Mouse (Mus musculus) gonadal fat pad, adult 2 months (tissue): ENCODE results near the gene Impg2. TPM values are rescaled to one million over a fixed set of nuclear protein-coding genes. Genes with fewer than 3 reads are reported as not detected.
A peak's percentile ranks its signal among the peaks of the same experiment; 100 is the strongest.

Source experiments
- DNase-seq: peaks from one replicate; pipeline ENCODE4 v3.0.0-alpha.2; 2012; ENCODE audit warnings: low read depth
- polyA plus RNA-seq: library from polyadenylated mRNA; depleted of rRNA; stranded (reverse); fragments of >200 nt; gene quantifications from 2 replicates; pipeline ENCODE4 v1.2.3, GENCODE M21; 2012; rRNA removed

The Impg2 gene
- polyA plus RNA-seq: 0.20 and 0.25 TPM in 2 replicates

DNA sequence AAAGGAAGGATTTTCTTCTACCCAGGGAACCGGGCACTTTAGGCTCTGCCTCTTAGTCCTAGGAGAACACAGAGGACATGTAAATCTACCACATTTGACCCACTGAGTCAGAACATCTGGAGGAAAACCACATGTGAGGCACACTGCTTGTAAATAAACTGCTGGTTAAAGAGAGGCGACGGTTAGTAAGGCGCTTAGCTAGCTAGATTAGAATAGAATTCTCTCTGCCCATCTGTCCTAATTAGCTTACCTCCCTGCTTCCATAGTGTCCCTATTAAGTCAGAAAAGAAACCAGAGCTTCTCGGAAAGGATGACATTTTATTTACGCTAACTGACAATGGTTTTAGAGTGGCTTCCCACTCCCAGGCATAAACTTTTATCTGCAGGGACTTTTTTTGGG lies at the start of gene Impg2:
Gene Impg2 (plus strand): TSS at position 263 of the 400 bp plus-strand sequence.
- no peak for DNase-seq

DNA sequence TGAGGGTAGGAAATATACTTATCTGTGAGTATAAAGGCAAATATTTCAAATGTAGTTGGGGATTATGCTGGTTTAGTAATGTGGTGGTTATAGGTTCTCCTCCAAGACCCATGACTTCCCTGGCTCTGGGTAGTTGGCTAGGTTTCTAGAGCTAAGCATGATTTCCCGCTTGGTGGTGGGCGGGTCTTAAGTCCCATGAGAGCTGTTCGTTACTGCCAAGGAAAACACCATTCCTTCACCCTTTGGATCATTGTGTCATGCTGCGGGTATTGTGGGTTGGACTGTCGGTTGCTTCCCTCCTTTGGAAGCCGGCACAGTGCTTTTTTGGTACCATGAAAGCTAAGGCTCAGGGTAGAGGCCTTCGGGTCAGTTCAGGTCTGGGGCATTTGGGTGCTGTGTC lies 40.6 kb upstream of the Impg2 start:
- DNase-seq: peak; percentile 79

DNA sequence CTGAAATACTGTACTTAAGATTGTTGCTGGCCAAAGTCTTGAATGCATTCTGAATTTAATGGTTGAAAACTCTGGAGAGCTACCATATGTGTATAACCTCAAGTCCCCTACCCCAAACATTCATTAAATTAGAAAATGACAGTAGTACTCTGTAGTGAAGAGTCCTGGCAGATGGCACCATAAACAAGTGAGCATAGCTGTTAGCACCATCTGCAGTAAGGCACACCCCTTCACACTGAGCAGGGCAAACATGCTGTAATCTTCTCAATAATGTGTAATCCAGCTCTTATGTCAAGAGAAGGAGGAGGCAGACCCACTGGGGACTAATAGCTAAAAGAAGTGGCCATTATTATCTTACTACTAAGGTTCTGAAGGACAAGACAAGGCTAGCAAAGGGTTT lies 33.9 kb upstream of the Impg2 start:
- DNase-seq: no peak

DNA sequence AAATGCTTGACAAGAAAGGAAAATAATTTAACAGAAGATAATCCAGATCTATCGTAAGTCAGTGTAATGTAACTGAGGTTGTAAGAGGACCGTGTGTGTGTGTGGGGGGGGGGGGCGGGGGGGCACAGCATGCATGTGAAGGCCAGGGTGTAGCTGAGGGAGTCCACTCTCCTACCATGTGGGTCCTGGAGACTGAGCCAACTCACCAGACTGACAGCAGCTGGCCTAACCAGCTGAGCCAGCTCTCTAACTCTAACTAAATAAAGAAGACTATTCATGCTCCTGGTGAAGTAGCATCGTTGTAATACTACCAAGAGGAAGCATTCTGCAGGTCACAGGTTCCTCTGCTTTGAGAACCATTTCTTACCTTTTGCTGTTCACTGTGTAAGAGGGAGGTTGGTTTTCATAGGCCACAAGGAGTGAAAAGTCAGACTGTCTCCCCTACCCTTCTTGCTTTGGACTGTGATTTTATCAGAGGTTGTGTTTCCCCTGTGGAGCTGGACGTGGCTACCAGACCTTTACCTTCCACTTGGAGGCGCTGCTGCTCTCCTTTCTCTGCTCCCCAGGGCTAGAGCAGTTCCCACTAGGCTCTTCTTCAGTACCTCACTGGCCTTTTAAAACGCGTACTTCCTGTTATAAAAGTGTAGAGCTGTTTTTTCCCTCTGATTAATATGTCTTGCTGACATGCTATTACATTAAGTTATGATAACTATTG lies 28.1 kb upstream of the Impg2 start:
- no peak for DNase-seq

DNA sequence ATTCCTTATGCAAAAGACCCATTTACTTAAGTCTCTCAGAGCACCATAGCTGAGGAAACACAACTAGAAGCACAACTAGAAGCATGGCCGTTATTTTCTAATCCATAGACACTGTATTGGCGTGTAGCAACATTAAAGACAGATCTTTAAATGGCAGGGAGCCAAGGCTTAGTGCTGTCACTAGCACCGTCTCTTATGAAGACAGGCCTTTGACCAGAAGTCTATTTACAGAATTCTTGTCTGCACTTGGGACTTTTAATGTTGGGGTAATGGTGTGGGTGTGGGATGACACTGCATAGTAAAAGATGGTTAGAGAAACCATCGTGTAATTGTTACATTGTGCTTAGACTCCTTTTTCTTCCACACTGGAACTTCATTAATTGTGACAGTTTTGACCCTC lies 17.2 kb upstream of the Impg2 start:
- no peak for DNase-seq

DNA sequence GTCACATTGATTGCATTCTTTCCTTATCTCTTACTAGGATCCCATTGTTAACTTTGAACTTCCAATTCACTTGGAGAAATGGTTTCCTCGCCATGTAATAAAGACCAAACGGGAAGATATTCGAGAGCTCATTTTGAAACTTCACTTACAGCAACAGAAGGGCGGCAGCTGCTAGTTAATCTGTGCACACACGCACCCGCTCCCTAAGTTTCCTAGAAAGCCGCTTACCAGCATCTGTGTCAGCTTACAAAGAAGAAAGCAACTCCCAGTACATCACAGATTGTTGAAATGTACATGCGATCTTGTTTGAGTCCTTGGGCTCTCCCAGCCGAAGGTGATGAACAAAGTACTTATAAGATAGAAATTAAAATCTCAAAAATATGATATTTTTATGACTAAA lies 15.9 kb upstream of the Impg2 start:
- DNase-seq: no peak

DNA sequence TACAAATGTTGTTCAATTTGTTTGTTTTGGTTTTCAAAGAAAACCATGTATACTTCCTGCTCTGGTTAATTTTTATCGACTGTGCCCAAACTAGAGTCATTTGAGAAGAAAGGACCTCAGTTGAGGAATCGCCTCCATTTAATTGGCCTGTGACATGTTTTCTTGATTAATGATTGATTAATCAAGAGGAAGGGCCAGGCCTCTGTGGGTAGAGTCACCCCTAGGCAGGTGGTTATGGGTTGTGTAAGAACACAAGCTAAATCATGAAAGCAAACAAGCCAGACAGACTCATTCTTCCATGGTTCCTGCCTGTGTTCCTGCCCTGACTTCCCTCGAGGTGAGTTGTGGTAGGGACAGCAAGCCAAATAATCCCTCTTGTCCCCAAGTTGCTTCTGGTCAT lies 8.6 kb downstream of the Impg2 start:
- DNase-seq: peak; percentile 17

DNA sequence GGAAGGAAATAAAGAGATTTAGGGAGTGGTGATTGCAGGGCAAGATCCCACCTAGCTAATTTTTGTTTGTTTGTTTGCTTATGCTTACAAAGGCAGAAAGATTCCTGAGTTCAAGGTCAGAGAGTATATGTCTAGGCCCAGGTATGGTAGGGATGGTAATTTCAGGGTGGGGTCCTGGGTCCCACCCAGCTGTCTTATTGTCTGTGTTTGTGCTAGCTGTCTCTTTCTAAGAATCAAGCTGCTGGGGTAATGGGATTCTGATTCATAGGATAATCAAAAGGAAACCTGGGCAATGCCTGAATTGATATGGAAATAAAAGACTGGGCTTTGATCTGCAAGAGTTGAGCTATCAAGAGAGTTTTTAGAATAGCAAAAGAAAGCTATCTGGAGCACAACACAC lies 23.6 kb downstream of the Impg2 start:
- no peak for DNase-seq

DNA sequence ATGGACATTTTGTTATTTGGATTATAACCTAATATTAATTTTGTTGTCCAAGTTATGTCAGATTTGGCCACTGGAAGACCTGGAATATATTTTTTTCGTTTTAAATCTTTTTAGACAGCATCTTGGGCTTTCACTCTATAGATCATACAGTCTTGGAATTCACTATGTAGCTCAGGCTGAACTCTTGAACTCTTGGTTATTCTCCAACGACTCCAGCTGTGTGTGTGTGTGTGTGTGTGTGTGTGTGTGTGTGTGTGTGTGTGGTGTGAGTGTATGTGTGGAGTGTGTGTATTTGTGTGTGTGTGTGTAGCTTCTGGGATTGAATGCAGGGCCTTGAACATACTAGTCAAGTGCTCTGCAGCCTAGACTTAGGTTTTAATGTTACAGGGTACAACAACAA lies 25.3 kb downstream of the Impg2 start:
- DNase-seq: no peak

DNA sequence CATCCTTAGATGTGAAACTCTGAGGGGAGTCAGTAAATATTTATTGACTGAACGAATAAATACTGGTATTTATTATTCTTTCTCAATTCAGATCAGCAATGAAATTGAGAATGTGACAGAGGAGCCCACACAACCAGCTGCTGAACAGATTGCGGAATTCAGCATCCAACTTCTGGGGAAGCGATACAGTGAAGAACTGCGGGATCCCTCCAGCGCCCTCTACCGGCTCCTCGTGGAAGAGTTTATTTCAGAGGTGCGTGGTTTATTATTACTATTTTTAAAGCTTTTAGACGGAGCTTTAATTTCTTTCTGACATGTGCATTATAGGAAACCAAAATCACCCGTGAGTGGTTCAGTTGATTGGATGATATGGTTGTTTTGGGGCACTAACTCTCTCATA lies 27.2 kb downstream of the Impg2 start:
- DNase-seq: no peak

DNA sequence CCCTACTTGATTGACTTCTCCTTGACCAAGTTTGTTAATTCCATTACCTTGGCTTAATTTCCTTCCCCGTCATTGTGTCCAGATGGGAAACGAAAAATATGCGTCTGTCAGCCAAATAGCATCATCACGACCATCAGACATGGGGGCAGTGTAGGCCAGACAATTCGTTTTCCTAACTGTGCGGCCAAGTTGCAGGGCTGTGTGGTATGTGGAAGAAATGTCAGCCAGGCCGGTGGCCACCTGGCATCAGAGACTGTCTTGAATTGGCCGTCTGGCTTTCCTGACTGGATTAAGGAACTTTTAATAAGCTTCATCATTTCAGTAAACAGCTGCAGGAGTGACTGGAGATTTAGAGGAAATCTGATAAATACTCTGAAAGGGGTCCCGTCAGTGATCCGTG lies 28.6 kb downstream of the Impg2 start:
- DNase-seq: no peak

DNA sequence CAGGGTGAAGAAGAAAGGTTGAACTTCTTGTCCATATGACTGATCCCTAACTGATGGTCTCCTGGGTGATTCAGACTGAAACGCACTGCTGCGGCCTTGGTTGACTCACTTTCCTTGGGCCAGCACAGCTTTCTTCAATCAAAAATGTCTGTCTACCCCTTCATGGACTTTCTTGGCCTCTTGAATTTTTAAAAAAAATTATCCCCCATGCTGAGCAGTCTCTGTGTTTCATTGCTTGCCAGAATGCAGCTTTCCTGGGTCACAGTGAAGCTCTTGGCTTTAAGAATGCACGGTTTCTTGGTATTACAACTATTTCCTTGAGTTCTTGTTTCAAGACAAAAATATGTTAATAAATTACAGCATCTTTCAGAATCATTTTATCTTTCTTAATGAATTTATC lies 41.9 kb downstream of the Impg2 start:
- no peak for DNase-seq

DNA sequence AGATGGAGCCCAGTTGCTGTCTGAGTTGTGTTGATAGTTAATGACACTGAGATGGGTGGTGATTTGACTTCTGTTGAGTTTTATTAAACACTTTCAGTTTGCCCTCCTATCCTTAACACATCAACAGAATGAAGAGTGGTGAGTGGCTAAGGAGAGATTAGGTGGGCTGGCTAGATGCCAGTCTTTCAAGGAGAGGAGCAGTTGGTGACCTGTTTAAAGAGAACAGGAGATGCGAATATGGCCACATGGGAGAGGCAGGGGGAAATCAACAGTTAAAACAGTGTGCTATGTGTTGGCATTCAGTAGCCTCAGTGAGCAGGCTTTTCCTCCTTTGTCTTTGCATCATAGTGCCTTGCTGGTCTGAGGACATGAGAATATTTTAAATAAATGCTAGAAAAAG lies 69.8 kb downstream of the Impg2 start:
- no peak for DNase-seq

DNA sequence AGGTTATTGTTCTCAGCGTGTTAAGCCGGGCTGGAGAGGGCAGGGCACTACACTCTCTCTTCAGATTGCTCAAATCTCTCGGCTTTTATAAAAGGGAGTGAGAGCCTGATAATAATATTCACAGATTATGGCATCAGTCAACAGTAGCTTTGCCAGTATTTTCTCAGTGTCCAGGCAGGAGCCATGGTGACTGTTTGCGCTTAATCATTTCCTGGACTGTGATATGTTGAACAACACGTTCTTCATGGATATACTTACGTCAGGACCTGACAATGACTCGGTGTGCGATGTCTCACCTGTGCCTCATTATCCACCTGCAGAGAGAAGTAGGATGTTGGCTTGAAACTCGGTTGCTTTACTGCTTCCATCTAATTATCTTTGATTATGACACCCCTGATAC lies 74.9 kb downstream of the Impg2 start:
- no peak for DNase-seq

DNA sequence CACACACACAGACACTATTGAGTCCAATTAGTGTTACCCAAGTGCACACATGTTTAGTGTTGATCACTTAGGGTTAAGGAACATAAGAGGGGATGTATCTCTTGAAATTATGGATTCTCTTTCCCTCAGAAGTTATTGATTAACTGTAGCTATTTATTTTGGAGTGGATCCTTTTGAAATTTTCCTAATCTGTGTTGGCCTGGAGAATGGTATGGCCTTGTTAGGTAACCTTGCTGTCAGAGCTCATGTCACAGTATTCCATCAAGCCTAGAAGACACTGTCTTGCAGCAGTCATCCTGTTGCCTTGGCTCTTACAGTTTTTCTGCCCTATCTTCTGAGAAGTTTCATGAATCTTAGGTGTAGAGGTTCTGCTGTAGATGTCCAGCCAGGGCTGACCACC lies 75.6 kb downstream of the Impg2 start:
- DNase-seq: no peak

DNA sequence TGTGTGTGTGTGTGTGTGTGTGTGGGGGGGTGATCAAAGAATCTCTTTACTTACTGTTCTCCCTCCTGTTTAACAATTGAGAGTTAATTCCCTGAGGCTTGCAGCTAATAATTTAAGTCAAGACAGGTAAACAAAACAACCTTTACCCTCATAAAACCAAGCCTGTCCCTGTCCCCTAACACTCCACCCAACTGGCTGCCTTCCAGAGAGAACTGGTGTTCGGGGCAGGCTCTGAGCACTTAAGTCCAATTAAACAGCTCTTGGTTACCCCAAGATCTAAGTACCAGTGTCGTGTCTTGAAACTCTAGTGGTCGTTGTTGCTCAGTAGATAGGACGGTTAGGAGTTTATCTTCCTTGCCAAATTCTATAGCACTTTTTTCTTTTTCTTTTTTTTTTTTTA lies 77.2 kb downstream of the Impg2 start:
- DNase-seq: no peak

DNA sequence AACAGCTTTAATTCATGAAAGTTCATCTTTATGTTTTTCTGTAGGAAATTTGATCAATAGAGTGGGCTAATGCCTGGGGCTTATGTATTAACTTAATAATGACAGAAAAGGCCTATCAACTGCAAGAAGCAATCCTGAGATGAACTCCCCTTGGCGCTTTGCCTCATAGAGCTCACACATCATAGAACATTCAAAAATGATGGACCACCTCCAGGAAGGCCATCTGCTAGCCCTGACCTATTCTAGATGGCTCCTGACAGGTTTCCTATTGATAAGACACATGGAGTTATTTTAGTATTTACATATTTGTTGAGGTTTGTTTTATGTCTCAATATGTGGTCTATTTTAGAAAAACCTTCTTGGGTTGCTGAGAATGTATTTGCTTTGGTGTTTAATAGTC lies 79.2 kb downstream of the Impg2 start:
- DNase-seq: no peak

DNA sequence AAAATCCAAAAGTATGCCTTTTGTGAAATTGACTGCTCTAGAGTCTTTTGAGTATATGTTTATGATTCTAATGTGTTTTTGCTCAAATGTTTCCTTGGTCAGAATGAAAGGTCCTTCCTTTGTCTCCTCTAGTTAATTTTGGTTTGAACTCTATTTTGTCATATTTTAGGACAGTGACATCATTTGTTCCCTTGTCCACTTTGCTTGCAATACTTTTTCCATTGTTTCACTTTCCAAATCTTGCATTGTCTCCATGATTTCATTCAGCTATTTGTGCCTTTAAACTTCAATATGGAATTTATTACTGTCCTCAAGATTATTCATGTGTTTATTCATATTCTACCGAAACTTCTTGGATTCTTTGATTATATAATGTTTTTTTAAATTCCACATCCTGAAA lies 79.8 kb downstream of the Impg2 start:
- DNase-seq: no peak

DNA sequence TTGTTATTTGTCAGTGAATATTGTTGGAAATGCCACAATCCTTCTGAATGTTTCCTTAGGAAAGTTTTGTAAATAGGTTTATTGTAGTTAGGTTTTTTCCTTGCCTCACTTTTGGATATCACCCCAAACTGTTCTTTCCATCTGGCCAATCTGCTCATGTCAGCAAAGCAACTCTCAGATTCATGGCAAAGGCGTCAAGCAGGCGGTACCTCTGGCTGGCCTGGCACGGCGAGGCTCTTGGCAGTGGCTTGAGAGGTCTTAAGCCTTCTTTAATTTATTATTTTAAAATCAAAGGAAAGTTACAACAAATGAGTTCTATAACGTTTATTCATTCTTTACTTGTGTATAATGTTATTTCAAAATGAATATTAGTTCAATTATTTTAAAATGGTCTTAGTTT lies 82.0 kb downstream of the Impg2 start:
- DNase-seq: no peak

DNA sequence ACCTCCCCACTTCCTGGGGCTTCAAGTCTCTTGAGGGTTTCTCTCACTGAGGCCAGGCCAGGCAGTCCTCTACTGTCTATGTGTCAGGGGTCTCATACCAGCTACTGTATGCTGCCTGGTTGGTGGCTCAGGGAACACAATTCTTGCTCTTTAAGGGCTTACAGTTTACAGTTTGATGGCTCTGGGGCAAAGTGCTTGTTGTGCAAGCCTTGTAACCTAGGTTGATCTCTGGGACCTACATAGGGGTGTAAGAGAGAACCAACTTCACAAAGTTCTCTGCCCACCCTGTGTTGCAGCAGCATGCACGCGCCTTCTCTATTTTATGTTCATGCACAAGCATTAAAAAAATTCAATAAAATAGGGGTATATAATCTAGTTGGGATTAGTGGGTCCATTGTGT lies 82.9 kb downstream of the Impg2 start:
- no peak for DNase-seq

DNA sequence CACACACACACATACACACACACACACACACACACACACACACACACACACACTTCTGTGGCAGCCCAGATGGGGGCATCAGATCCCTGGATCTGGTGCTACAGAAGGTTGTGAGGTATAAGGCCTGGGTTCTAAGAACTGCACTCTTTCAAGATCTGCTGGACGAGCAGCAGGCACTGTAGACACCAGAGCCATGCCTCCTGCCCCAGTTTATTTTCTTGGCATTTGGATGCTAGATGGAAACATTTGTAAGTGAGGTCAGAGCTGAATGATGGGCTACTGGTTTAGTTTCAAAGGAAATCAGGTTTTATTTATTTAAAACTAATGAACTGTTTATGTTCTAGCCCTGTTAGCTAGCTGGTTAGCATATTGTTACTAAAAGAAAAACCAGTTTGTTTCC lies 90.8 kb downstream of the Impg2 start:
- no peak for DNase-seq

DNA sequence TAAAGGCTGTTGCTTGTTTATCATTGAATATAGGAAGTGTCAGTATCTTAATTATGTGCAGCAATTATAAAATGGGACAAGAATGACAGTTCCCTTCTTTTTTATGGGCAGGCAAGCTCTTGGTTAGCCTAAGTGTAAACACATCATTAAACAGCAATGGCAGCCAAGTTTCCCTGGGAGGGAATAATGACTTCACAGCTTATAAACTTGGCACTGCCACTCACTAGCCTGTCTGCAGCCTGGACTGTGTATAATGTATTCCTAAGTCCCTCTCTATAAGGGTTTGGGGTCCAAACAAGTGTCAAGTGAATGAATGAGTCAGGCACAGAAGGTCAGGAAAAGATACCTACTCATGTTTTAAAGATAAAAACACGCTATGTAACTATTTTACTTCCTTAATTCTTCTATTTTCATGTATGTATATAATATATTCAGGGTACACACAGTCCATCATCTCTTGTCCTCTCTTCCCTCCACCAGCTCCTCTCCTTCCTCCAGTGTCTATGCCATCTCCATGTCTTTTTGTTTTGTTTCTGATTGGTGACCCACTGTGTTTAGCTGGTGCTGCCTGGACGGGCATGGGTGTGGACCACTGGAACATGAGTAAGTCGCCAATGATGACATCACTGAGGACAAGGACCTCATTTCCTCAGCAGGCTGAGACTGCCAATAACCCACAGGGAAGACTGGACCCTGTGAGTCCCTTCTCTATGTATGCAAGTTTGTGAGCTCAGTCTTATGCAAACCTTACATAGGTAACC lies 92.0 kb downstream of the Impg2 start:
- DNase-seq: no peak

DNA sequence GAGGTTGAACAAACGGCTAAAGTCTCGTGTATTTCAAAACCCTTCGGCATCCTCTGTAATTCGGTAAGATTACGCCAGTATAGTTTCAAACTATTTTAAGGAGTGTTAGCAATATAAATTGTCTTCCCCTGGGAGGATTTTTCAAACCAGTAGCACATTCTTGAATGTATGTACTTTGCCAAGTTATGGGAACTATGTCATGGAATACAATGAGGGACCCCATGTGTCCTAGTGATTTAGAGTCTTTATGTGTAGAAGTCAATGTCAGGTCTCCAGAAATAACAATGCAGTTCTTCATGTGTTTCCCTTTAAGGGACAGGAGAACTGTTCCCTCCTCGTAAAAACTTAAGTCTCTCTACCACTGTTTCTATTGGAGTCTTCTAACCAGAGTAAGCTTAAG lies 94.1 kb downstream of the Impg2 start:
- no peak for DNase-seq

DNA sequence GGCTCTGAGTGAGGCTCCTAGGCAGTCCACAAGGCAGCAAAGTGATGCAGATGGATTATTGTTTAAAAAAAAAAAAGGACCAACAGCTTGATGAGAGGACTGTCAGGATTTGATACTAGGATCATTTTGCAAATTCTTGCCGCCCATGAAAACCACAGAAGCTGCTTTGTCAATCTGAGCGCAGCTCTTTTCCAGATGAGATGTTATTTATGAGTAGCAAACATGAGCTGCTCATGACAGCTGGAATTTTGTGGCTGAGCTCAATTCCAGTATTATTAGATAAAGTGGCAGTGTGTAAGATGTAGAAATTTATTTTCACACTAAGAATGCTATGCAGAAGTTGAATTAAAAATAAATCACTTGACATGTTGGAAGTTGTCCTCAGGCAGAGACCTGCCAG lies 94.7 kb downstream of the Impg2 start:
- DNase-seq: no peak
